Mouse (Mus musculus) lung, embryonic 16.5 days (tissue): ENCODE data around the gene Zfp808. TPM values are rescaled to one million over a fixed set of nuclear protein-coding genes. Genes with fewer than 3 reads are reported as not detected.

Experiments
- ATAC-seq: fragments of 200-750 bp; cut with Nextera tagmentation; 2 replicates; pipeline ENCODE4 v1.8.0; 2017; ENCODE audit warnings: low read depth, mild to moderate bottlenecking, moderate library complexity
- H3K27ac ChIP-seq: fragments of 300-500 bp; sonication (generic); 2 replicates; pipeline ENCODE4 v1.5.1; 2014; ENCODE audit warnings: mild to moderate bottlenecking, control low read depth, low read length
- H3K27me3 ChIP-seq: fragments of 300-500 bp; sonication (generic); 2 replicates; pipeline ENCODE4 v1.6.1; 2014; ENCODE audit warnings: low read depth, low read length, mixed read lengths; ENCODE audit not compliant: control insufficient read depth, insufficient read depth
- H3K36me3 ChIP-seq: fragments of 300-500 bp; sonication (generic); 2 replicates; pipeline ENCODE4 v1.6.1; 2014; ENCODE audit warnings: low read length; ENCODE audit not compliant: control insufficient read depth, insufficient read depth
- H3K4me1 ChIP-seq: fragments of 300-500 bp; sonication (generic); replicated peaks from 2 replicates; pipeline ENCODE4 v1.6.1; 2014; ENCODE audit warnings: low read length, mixed read lengths; ENCODE audit not compliant: control insufficient read depth, insufficient read depth
- H3K4me2 ChIP-seq: fragments of 300-500 bp; sonication (generic); 2 replicates; pipeline ENCODE4 v1.6.1; 2014; ENCODE audit warnings: low read depth, low read length, control low read depth
- H3K4me3 ChIP-seq: fragments of 300-500 bp; sonication (generic); 2 replicates; pipeline ENCODE4 v1.5.1; 2014; ENCODE audit warnings: mild to moderate bottlenecking, low read length, control low read depth
- H3K9ac ChIP-seq: fragments of 300-500 bp; sonication (generic); 2 replicates; pipeline ENCODE4 v1.6.1; 2014; ENCODE audit warnings: low read length, control low read depth
- H3K9me3 ChIP-seq: fragments of 300-500 bp; sonication (generic); 2 replicates; pipeline ENCODE4 v1.6.1; 2016; ENCODE audit warnings: low read length; ENCODE audit not compliant: control insufficient read depth
- WGBS: fragments of 180-500 bp; shearing (Covaris S2); extraction: QIAGEN DNeasy Blood & Tissue Kit; methylation state at CpG from one replicate; pipeline ENCODE4 v1.1.7; 2014; 5-methylcytosine and 5-hydroxymethylcytosine counted together
- polyA plus RNA-seq: library from polyadenylated mRNA; unstranded; fragments of >200 nt; fragmentation: Nextera tagmentation; extraction: Ambion mirVana; gene quantifications from 2 replicates; pipeline ENCODE4 v1.2.1, GENCODE M21; 2015

Gene Zfp808
- polyA plus RNA-seq, 1 experiment from 2014 or later: 12.8 TPM

GRCm38 (mm10) chr13:62263392-62263791 lies 133.7 kb downstream of the Zfp808 start:
- Histone ChIP-seq H3K27me3 (no peaks in the 10 kb centered on the region), H3K9ac (no peak overlapping the region), H3K36me3 (no peaks in the 10 kb centered on the region), H3K4me3 (no peak overlapping the region), H3K9me3 (peaks cover 6% of the 10 kb centered on the region), H3K27ac (no peak overlapping the region), H3K4me1 (no peaks in the 10 kb centered on the region), H3K4me2 (no peak overlapping the region)
- 82% methylated on average over 4 of the region's 4 CpGs for WGBS
- ATAC-seq: no peak
